Mouse (Mus musculus) forebrain, postnatal 0 days (tissue): ENCODE results near the gene Prame. TPM values are rescaled to one million over a fixed set of nuclear protein-coding genes. Genes with fewer than 3 reads are reported as not detected.
A peak's percentile ranks its signal among the peaks of the same experiment; 100 is the strongest.
"Not testable (repeated sequence)": the region's sequence is repeated elsewhere in the genome, so short reads cannot be mapped to it uniquely, and the experiment has no call there.

Source experiments
- ATAC-seq: fragments of 200-750 bp; cut with Nextera tagmentation; 2 replicates; pipeline ENCODE4 v1.8.0; 2017; ENCODE audit warnings: mild to moderate bottlenecking, moderate library complexity
- DNase-seq: peaks from one replicate; pipeline ENCODE4 v3.0.0-alpha.2; 2015
- H3K27ac ChIP-seq: fragments of 300-500 bp; sonication (generic); 2 replicates; pipeline ENCODE4 v1.5.1; 2014; ENCODE audit warnings: low read depth, mild to moderate bottlenecking, antibody characterized with exemption, low read length, moderate library complexity, mixed read lengths
- H3K27me3 ChIP-seq: fragments of 300-500 bp; sonication (generic); 2 replicates; pipeline ENCODE4 v1.6.1; 2014; ENCODE audit warnings: mild to moderate bottlenecking, low read length, mixed read lengths; ENCODE audit not compliant: insufficient read depth
- H3K36me3 ChIP-seq: fragments of 300-500 bp; sonication (generic); 2 replicates; pipeline ENCODE4 v1.6.1; 2014; ENCODE audit warnings: mild to moderate bottlenecking, moderate library complexity; ENCODE audit not compliant: insufficient read depth
- H3K4me1 ChIP-seq: fragments of 300-500 bp; sonication (generic); 2 replicates; pipeline ENCODE4 v1.6.1; 2014; ENCODE audit warnings: antibody characterized with exemption; ENCODE audit not compliant: insufficient read depth
- H3K4me2 ChIP-seq: fragments of 300-500 bp; sonication (generic); 2 replicates; pipeline ENCODE4 v1.6.1; 2014; ENCODE audit warnings: low read depth, mild to moderate bottlenecking, moderate library complexity
- H3K4me3 ChIP-seq: fragments of 300-500 bp; sonication (generic); 2 replicates; pipeline ENCODE4 v1.5.1; 2014; ENCODE audit warnings: low read depth, low read length, mixed read lengths
- H3K9ac ChIP-seq: fragments of 300-500 bp; sonication (generic); 2 replicates; pipeline ENCODE4 v1.6.1; 2014; ENCODE audit warnings: mild to moderate bottlenecking
- H3K9me3 ChIP-seq: fragments of 300-500 bp; sonication (generic); 2 replicates; pipeline ENCODE4 v1.6.1; 2016; ENCODE audit warnings: low read length
- CTCF ChIP-seq: sonication (generic); IDR thresholded peaks from 2 replicates; pipeline ENCODE4 v1.5.1; 2016; ENCODE audit warnings: antibody characterized with exemption, control low read depth, low read depth
- WGBS: fragments of 180-500 bp; shearing (Covaris S2); extraction: QIAGEN DNeasy Blood & Tissue Kit; methylation state at CpG from one replicate; pipeline ENCODE4 v1.1.7; 2014; 5-methylcytosine and 5-hydroxymethylcytosine counted together
- polyA plus RNA-seq: library from polyadenylated mRNA; unstranded; fragments of >200 nt; fragmentation: Nextera tagmentation; extraction: Ambion mirVana; gene quantifications from 2 replicates; pipeline ENCODE4 v1.2.1, GENCODE M21; 2015
- total RNA-seq: library from RNA; depleted of rRNA; stranded (reverse); fragments of >200 nt; gene quantifications from 2 replicates; pipeline ENCODE4 v1.2.3, GENCODE M21; 2014; rRNA removed

Gene Prame
- total RNA-seq, result 0.08 TPM in 1 of 2 replicates, not detected in the other
- polyA plus RNA-seq, result not detected in 2 replicates

- TF ChIP-seq CTCF, result no peak
- WGBS, result 90% methylated on average over 11 of the region's 11 CpGs
Measured at GRCm38 (mm10) chrX:135627605-135628004, at the start of gene Prame. Gene Prame (minus strand): TSS chrX:135627705.

GRCm38 (mm10) chrX:135652173-135652772 lies 24.8 kb upstream of the Prame start:
- WGBS, result 30% methylated on average over 9 of the region's 9 CpGs
- DNase-seq (peak; percentile 81), ATAC-seq (peak; percentile 95)
- Histone ChIP-seq H3K27me3 (no peaks in the 10 kb centered on the region), H3K36me3 (no peaks in the 10 kb centered on the region), H3K27ac (no peak overlapping the region), H3K4me3 (no peak overlapping the region), H3K4me2 (no peak overlapping the region), H3K9ac (no peak overlapping the region), H3K4me1 (no peaks in the 10 kb centered on the region), H3K9me3 (no peaks in the 10 kb centered on the region)
- TF ChIP-seq CTCF, result peak; percentile 64

More at GRCm38 (mm10) chrX:135627605-135628004, at the start of gene Prame:
- no peaks in the 10 kb centered on the region for H3K36me3 ChIP-seq
- H3K9ac ChIP-seq, result no peak within 1 kb of the TSS
- H3K27me3 ChIP-seq, result no peaks in the 10 kb centered on the region
- no peak within 1 kb of the TSS for H3K4me3 ChIP-seq
- DNase-seq (no peak), ATAC-seq (no peak)
- H3K27ac ChIP-seq, result no peak within 1 kb of the TSS
- H3K9me3 ChIP-seq, result no peaks in the 10 kb centered on the region
- no peaks in the 10 kb centered on the region for H3K4me1 ChIP-seq
- H3K4me2 ChIP-seq, result no peak within 1 kb of the TSS

GRCm38 (mm10) chrX:135601298-135602029 lies 26.0 kb downstream of the Prame start:
- H3K4me2 ChIP-seq, H3K9me3 ChIP-seq, H3K4me3 ChIP-seq, H3K36me3 ChIP-seq, H3K9ac ChIP-seq, H3K4me1 ChIP-seq, H3K27ac ChIP-seq, H3K27me3 ChIP-seq: not testable (repeated sequence)
- peak; percentile 66 for DNase-seq
- peak; percentile 62 for TF ChIP-seq CTCF
- ATAC-seq, result peak; percentile 54
- 66% methylated on average over 3 of the region's 3 CpGs for WGBS

GRCm38 (mm10) chrX:135598677-135599076 lies 28.8 kb downstream of the Prame start, which contains the start of gene Nxf7:
Gene Nxf7 (minus strand): TSS chrX:135598777.
- no peak for ATAC-seq
- Histone ChIP-seq H3K4me3 (no peak within 1 kb of the TSS), H3K4me1 (no peaks in the 10 kb centered on the region), H3K4me2 (no peak within 1 kb of the TSS), H3K27ac (no peak within 1 kb of the TSS), H3K9me3 (no peaks in the 10 kb centered on the region), H3K27me3 (no peaks in the 10 kb centered on the region), H3K9ac (no peak within 1 kb of the TSS), H3K36me3 (no peaks in the 10 kb centered on the region)
- DNase-seq, result no peak
- TF ChIP-seq CTCF, result no peak
- WGBS, result 85% methylated on average over 2 of the region's 2 CpGs

- Histone ChIP-seq H3K9me3 (no peaks in the 10 kb centered on the region), H3K4me3 (no peak overlapping the region), H3K27ac (no peak overlapping the region), H3K4me2 (no peak overlapping the region), H3K36me3 (no peaks in the 10 kb centered on the region), H3K4me1 (no peaks in the 10 kb centered on the region), H3K27me3 (no peaks in the 10 kb centered on the region), H3K9ac (no peak overlapping the region)
- DNase-seq, result no peak
- no peak for TF ChIP-seq CTCF
- no peak for ATAC-seq
- 86% methylated on average over 13 of the region's 13 CpGs for WGBS
Measured at GRCm38 (mm10) chrX:135598096-135598495, 29.4 kb downstream of the Prame start.

GRCm38 (mm10) chrX:135576412-135576811 lies 51.1 kb downstream of the Prame start:
- Histone ChIP-seq H3K4me1 (no peaks in the 10 kb centered on the region), H3K4me3 (no peak overlapping the region), H3K36me3 (no peaks in the 10 kb centered on the region), H3K27me3 (no peaks in the 10 kb centered on the region), H3K27ac (no peak overlapping the region), H3K9ac (no peak overlapping the region), H3K4me2 (no peak overlapping the region), H3K9me3 (no peaks in the 10 kb centered on the region)
- ATAC-seq (no peak), DNase-seq (no peak)
- TF ChIP-seq CTCF, result no peak
- 96% methylated on average over 1 of the region's 1 CpGs for WGBS

- DNase-seq, H3K4me3 ChIP-seq, ATAC-seq, H3K36me3 ChIP-seq, H3K4me1 ChIP-seq, H3K9me3 ChIP-seq, H3K9ac ChIP-seq, H3K4me2 ChIP-seq, H3K27ac ChIP-seq, H3K27me3 ChIP-seq: not testable (repeated sequence)
- WGBS, result 77% methylated on average over 9 of the region's 9 CpGs
Measured at GRCm38 (mm10) chrX:135574958-135575628, 52.4 kb downstream of the Prame start.

- not testable (repeated sequence) for H3K9ac ChIP-seq, H3K36me3 ChIP-seq, H3K4me3 ChIP-seq, H3K27me3 ChIP-seq, H3K4me1 ChIP-seq, H3K9me3 ChIP-seq, H3K4me2 ChIP-seq, DNase-seq, ATAC-seq, H3K27ac ChIP-seq
- WGBS, result 35% methylated on average over 8 of the region's 8 CpGs
Measured at GRCm38 (mm10) chrX:135574261-135574957, 53.1 kb downstream of the Prame start.
